Mouse (Mus musculus): Measurements from ENCODE around the gene Ubac2. TPM values are rescaled to one million over a fixed set of nuclear protein-coding genes. Genes with fewer than 3 reads are reported as not detected.
A peak's percentile ranks its signal among the peaks of the same experiment; 100 is the strongest.
"Not testable (repeated sequence)": the region's sequence is repeated elsewhere in the genome, so short reads cannot be mapped to it uniquely, and the experiment has no call there.

The Ubac2 gene
- polyA plus RNA-seq, 1 experiment from 2014 or later, result 77.5 TPM

DNA sequence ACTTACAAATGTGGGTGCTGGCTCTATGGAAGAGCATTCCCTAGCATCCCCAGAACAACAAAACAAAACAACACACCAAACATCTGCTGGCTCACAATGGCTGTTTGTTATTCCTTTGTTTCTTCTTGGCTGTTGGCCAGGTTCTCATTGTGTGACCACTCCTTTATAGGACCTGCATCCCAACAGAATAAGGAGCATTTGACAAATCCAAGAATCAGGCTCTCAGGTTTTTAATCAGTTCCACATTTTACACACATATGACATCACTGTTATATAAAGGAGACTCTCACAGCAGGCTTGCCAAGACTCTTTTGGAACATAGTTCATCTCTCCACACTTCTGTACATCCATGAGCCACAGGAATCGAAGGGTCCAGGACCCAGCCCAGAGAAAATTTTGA is 9.3 kb upstream of the Ubac2 start:
- H3K36me3 ChIP-seq (ENCODE audit: insufficient read depth, low read length), result no peaks in the 10 kb centered on the region
- no peak overlapping the region for H3K4me2 ChIP-seq (replicated peaks; ENCODE audit: low read depth, low read length)
- no peak overlapping the region for H3K9ac ChIP-seq (replicated peaks; ENCODE audit: low read length)
- ATAC-seq (ENCODE audit: low FRiP score, low TSS enrichment), result no peak
- H3K27me3 ChIP-seq (ENCODE audit: insufficient read depth, low read length), result no peaks in the 10 kb centered on the region
- H3K9me3 ChIP-seq (ENCODE audit: low read length), result no peaks in the 10 kb centered on the region
- WGBS, result 76% methylated on average over 1 of the region's 1 CpGs
- H3K4me1 ChIP-seq (ENCODE audit: insufficient read depth, low read length), result no peaks in the 10 kb centered on the region
- no peak overlapping the region for H3K4me3 ChIP-seq (ENCODE audit: low read length)
- no peak overlapping the region for H3K27ac ChIP-seq (ENCODE audit: low read length)

DNA sequence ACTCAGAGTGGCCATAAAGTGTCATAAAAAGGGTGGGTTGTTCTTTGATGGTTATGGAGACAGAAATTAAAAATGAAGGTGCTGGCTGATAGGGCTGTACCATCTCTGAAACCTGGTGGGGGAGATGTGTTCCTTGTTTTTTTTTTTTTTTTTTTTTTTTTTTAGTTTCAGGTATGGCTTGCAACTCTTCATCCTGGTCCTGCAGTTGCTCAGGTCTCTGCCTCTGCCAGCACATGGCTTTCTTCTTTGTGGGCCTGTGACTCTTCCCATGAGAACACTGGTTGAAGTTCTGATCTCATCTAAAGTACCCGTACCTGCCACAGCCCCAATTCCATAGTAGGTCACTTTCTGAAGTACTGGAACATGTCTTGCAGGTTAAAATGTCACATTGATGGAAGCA is 5.7 kb upstream of the Ubac2 start:
- Histone ChIP-seq H3K4me2 (replicated peaks; ENCODE audit: low read depth, low read length) (no peak overlapping the region), H3K27me3 (ENCODE audit: insufficient read depth, low read length) (no peaks in the 10 kb centered on the region), H3K27ac (ENCODE audit: low read length) (no peak overlapping the region), H3K36me3 (ENCODE audit: insufficient read depth, low read length) (no peaks in the 10 kb centered on the region), H3K9ac (replicated peaks; ENCODE audit: low read length) (no peak overlapping the region), H3K4me3 (ENCODE audit: low read length) (no peak overlapping the region), H3K4me1 (ENCODE audit: insufficient read depth, low read length) (no peaks in the 10 kb centered on the region), H3K9me3 (ENCODE audit: low read length) (no peaks in the 10 kb centered on the region)
- ATAC-seq (ENCODE audit: low FRiP score, low TSS enrichment), result no peak
- WGBS, result 90% methylated on average over 1 of the region's 1 CpGs

DNA sequence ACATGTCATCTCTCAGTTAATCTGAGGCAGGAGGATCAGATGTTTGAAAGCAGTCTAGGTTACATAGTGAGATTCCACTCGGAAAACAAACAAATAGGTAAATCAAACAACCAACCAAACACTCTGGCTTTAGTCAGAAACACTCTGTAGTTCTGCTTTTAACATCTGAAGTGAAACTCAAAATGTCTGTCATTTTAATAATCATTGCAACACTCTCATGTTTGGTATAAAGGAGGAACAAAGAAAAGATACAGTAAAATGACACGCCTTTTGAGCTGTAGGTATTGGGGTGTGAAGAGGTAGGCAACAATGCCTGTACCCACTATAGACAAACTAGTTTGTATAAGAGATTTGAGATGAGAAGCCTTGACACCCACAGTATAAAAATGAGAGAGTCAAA is 5.2 kb upstream of the Ubac2 start:
- H3K4me3 ChIP-seq (ENCODE audit: low read length), result no peak overlapping the region
- no peak overlapping the region for H3K27ac ChIP-seq (ENCODE audit: low read length)
- no peaks in the 10 kb centered on the region for H3K9me3 ChIP-seq (ENCODE audit: low read length)
- H3K9ac ChIP-seq (replicated peaks; ENCODE audit: low read length), result no peak overlapping the region
- no peak for ATAC-seq (ENCODE audit: low FRiP score, low TSS enrichment)
- no peaks in the 10 kb centered on the region for H3K4me1 ChIP-seq (ENCODE audit: insufficient read depth, low read length)
- H3K36me3 ChIP-seq (ENCODE audit: insufficient read depth, low read length), result no peaks in the 10 kb centered on the region
- no peaks in the 10 kb centered on the region for H3K27me3 ChIP-seq (ENCODE audit: insufficient read depth, low read length)
- no peak overlapping the region for H3K4me2 ChIP-seq (replicated peaks; ENCODE audit: low read depth, low read length)
- 78% methylated on average over 2 of the region's 2 CpGs for WGBS

DNA sequence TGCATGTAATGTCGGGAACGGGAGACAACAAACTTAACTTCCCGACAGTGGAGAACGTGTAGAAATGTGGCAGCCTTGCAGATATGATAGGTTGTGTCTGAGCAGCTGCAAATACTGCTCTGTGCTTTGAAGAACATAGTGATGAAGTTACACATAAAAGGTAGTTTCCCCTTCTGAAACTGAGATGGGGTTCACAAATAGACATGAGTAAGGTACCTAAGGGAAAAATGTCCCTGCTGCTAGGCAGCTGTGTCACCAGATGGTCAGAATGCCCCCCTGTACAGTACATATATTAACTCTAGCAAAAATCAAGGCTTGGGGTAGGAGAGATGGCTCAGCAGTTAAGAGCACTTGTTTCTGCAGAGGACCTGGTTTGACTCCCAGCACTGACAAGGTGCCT is 4.8 kb upstream of the Ubac2 start:
- Histone ChIP-seq H3K4me1 (ENCODE audit: insufficient read depth, low read length) (no peaks in the 10 kb centered on the region), H3K4me2 (replicated peaks; ENCODE audit: low read depth, low read length) (no peak overlapping the region), H3K27me3 (ENCODE audit: insufficient read depth, low read length) (no peaks in the 10 kb centered on the region), H3K4me3 (ENCODE audit: low read length) (no peak overlapping the region), H3K36me3 (ENCODE audit: insufficient read depth, low read length) (no peaks in the 10 kb centered on the region), H3K9ac (replicated peaks; ENCODE audit: low read length) (no peak overlapping the region), H3K9me3 (ENCODE audit: low read length) (no peaks in the 10 kb centered on the region), H3K27ac (ENCODE audit: low read length) (no peak overlapping the region)
- WGBS, result 80% methylated on average over 4 of the region's 4 CpGs
- no peak for ATAC-seq (ENCODE audit: low FRiP score, low TSS enrichment)

DNA sequence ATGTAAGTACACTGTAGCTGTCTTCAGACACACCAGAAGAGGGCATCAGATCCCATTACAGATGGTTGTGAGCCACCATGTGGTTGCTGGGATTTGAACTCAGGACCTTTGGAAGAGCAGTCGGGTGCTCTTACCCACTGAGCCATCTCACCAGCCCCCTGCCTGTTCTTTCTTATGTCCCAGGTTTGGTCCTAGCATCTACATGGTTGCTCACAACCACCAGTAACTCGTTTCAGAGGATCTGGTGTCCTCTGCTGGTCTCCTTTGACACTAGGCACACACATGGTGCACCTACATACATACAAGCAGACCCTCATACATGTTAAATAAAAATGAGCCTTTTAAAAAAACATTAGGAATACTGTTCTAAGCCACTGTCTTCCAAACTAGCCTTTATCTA is 2.2 kb upstream of the Ubac2 start:
- H3K27ac ChIP-seq (ENCODE audit: low read length); H3K4me2 ChIP-seq (replicated peaks; ENCODE audit: low read depth, low read length); H3K9me3 ChIP-seq (ENCODE audit: low read length); H3K4me3 ChIP-seq (ENCODE audit: low read length); H3K36me3 ChIP-seq (ENCODE audit: insufficient read depth, low read length); H3K27me3 ChIP-seq (ENCODE audit: insufficient read depth, low read length); ATAC-seq (ENCODE audit: low FRiP score, low TSS enrichment); H3K9ac ChIP-seq (replicated peaks; ENCODE audit: low read length): not testable (repeated sequence)
- 64% methylated on average over 2 of the region's 2 CpGs for WGBS
- H3K4me1 ChIP-seq (ENCODE audit: insufficient read depth, low read length), result peaks cover 14% of the 10 kb centered on the region

DNA sequence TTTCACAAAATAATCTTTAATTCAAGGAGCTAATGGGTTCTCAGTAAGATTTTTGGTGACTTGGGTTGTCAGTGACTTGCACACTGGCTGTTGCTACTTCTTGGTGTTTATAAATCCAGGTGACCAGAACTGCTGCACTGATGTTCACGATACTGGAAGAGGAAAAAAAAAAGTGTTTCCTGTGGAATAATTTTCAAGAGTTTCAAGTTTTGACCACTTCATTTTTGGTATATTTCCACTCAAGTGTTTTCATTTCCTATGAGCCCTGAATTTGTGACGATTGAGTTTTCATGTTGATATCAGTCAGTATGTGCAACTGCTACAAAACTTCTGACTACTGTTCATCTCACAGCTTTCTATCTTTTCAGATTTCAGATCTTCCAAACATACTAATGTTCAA is 1.6 kb upstream of the Ubac2 start:
- Histone ChIP-seq H3K27me3 (ENCODE audit: insufficient read depth, low read length) (no peaks in the 10 kb centered on the region), H3K9me3 (ENCODE audit: low read length) (no peaks in the 10 kb centered on the region), H3K4me1 (ENCODE audit: insufficient read depth, low read length) (peaks cover 15% of the 10 kb centered on the region), H3K9ac (replicated peaks; ENCODE audit: low read length) (no peak overlapping the region), H3K27ac (ENCODE audit: low read length) (no peak overlapping the region), H3K4me3 (ENCODE audit: low read length) (no peak overlapping the region), H3K36me3 (ENCODE audit: insufficient read depth, low read length) (no peaks in the 10 kb centered on the region), H3K4me2 (replicated peaks; ENCODE audit: low read depth, low read length) (no peak overlapping the region)
- ATAC-seq (ENCODE audit: low FRiP score, low TSS enrichment), result no peak
- 81% methylated on average over 2 of the region's 2 CpGs for WGBS

DNA sequence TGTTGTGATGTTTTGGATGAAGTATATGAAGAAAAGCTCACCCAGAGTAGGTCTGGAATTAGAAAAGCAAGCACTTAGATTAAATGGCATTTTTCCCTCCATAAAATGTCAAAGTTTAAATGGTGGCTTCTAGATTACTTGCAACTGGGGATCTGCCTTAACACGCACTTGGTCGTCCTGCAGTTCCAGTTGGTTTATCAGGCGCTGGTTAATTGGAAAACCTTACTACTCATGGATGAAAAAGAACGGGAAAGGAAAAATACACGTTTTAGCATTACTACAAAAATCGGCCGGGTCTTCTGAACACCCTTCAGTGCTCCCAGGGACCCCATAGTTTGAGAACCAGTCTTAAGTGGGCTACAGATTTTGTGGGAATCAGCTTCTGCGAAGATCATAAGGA is 780 bp upstream of the Ubac2 start:
- H3K4me2 ChIP-seq (replicated peaks; ENCODE audit: low read depth, low read length), result peak overlapping the region; percentile 73
- 24% methylated on average over 8 of the region's 8 CpGs for WGBS
- H3K27ac ChIP-seq (ENCODE audit: low read length), result peak overlapping the region; percentile 98
- peak overlapping the region; percentile 87 for H3K4me3 ChIP-seq (ENCODE audit: low read length)
- H3K4me1 ChIP-seq (ENCODE audit: insufficient read depth, low read length), result peaks cover 20% of the 10 kb centered on the region
- peak overlapping the region; percentile 89 for H3K9ac ChIP-seq (replicated peaks; ENCODE audit: low read length)
- no peaks in the 10 kb centered on the region for H3K27me3 ChIP-seq (ENCODE audit: insufficient read depth, low read length)
- no peaks in the 10 kb centered on the region for H3K9me3 ChIP-seq (ENCODE audit: low read length)
- no peak for ATAC-seq (ENCODE audit: low FRiP score, low TSS enrichment)
- H3K36me3 ChIP-seq (ENCODE audit: insufficient read depth, low read length), result no peaks in the 10 kb centered on the region

DNA sequence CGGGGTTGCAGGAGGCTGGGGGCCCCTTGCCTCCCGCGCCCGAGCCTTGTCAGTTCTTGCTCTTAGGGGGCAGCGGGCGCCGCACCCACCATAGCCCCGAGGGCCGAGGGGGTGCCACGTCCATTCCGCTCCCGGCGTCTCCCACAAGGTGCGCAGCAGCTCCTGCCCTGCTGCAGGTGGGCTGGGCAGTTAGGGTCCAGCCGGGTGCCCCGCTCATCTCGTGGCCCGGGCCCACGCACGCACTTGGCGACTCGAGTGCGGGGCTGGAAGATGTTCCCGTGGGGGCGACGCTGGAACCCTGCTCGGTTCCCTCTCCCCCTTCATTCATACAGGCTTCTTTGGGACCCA is 413 bp downstream of the Ubac2 start:
- peaks cover 27% of the 10 kb centered on the region for H3K4me1 ChIP-seq (ENCODE audit: insufficient read depth, low read length)
- under 1% methylated on average over 27 of the region's 27 CpGs for WGBS

DNA sequence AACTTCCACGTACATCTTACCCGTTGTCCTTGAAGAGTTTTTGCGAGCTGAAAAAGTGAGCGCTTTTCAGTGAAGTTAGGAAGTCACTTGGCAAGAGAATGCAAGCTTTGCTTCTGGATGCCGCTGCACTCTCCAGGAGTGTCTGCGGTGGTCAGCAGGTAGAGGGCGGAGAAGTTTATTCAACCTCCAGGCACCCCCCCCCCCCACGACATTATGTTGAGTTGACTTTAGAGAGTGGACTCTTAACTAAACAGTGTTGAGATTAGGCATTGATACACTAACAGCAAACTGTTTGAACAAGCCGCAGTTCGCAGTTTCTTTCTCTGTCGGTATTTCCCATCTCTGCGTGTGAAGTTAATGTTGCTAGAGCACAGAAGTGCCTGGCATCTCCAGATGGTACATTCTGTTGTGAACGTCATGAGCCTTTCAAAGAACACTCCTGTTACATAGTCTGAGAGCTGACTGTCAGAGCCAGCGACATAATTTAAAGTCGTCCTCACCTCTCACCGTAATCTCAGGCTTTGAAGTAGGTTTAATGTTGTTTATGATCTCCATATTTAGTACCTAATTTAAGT is 933 bp downstream of the Ubac2 start:
- H3K36me3 ChIP-seq (ENCODE audit: insufficient read depth, low read length), result no peaks in the 10 kb centered on the region
- H3K4me3 ChIP-seq (ENCODE audit: low read length), result peak overlapping the region; percentile 87
- peak overlapping the region; percentile 89 for H3K9ac ChIP-seq (replicated peaks; ENCODE audit: low read length)
- H3K4me2 ChIP-seq (replicated peaks; ENCODE audit: low read depth, low read length), result peak overlapping the region; percentile 92
- H3K4me1 ChIP-seq (ENCODE audit: insufficient read depth, low read length), result peaks cover 30% of the 10 kb centered on the region
- WGBS, result 13% methylated on average over 16 of the region's 16 CpGs
- ATAC-seq (ENCODE audit: low FRiP score, low TSS enrichment), result no peak
- no peak overlapping the region for H3K27ac ChIP-seq (ENCODE audit: low read length)
- no peaks in the 10 kb centered on the region for H3K9me3 ChIP-seq (ENCODE audit: low read length)
- no peaks in the 10 kb centered on the region for H3K27me3 ChIP-seq (ENCODE audit: insufficient read depth, low read length)

More for the DNA sequence above, 413 bp downstream of the Ubac2 start:
- H3K27ac ChIP-seq (ENCODE audit: low read length), result peak overlapping the region; percentile 98
- H3K9ac ChIP-seq (replicated peaks; ENCODE audit: low read length), result peak overlapping the region; percentile 89
- H3K9me3 ChIP-seq (ENCODE audit: low read length), result no peaks in the 10 kb centered on the region
- no peaks in the 10 kb centered on the region for H3K36me3 ChIP-seq (ENCODE audit: insufficient read depth, low read length)
- ATAC-seq (ENCODE audit: low FRiP score, low TSS enrichment), result peak; percentile 55; the same call in 1 of the 2 replicates
- peak overlapping the region; percentile 92 for H3K4me2 ChIP-seq (replicated peaks; ENCODE audit: low read depth, low read length)
- peak overlapping the region; percentile 87 for H3K4me3 ChIP-seq (ENCODE audit: low read length)
- no peaks in the 10 kb centered on the region for H3K27me3 ChIP-seq (ENCODE audit: insufficient read depth, low read length)

DNA sequence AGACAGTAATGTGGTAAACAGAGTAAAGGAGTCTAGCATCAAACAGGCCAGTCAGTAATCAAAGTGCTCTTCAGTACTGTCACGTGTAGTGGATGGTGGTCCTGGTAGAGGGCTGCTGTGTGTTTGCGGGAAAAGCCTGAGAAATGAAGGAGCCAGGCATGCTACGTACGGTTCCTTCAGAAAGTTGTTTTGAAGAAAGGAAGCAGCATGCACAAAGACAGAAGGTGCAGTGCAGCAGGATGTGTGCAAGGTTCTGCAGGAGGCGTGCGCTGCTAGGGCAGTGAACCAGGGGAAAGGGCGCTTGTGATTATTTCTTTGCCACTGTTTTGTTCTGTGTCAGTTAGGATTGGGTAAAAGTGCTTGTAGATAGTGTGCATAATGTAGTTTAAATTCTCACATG is 2.8 kb downstream of the Ubac2 start:
- H3K9me3 ChIP-seq (ENCODE audit: low read length), result no peaks in the 10 kb centered on the region
- 79% methylated on average over 7 of the region's 7 CpGs for WGBS
- no peaks in the 10 kb centered on the region for H3K27me3 ChIP-seq (ENCODE audit: insufficient read depth, low read length)
- no peak overlapping the region for H3K4me2 ChIP-seq (replicated peaks; ENCODE audit: low read depth, low read length)
- no peak for ATAC-seq (ENCODE audit: low FRiP score, low TSS enrichment)
- no peak overlapping the region for H3K4me3 ChIP-seq (ENCODE audit: low read length)
- no peaks in the 10 kb centered on the region for H3K36me3 ChIP-seq (ENCODE audit: insufficient read depth, low read length)
- no peak overlapping the region for H3K27ac ChIP-seq (ENCODE audit: low read length)
- H3K4me1 ChIP-seq (ENCODE audit: insufficient read depth, low read length), result peaks cover 31% of the 10 kb centered on the region
- H3K9ac ChIP-seq (replicated peaks; ENCODE audit: low read length), result no peak overlapping the region

Data from kidney, embryonic 16.5 days (tissue).